Mouse (Mus musculus) small intestine, adult 2 months (tissue): ENCODE data around the gene Slc7a11.

Experiments
- CTCF ChIP-seq: fragments of 200-500 bp; IDR thresholded peaks from 2 replicates; pipeline ENCODE4 v1.5.1; 2012; ENCODE audit warnings: low read depth, mild to moderate bottlenecking, control low read depth, inconsistent platforms, low read length, moderate library complexity, mixed read lengths; ENCODE audit not compliant: insufficient replicate concordance, insufficient read length; ENCODE audit errors: extremely low read depth
- POLR2A ChIP-seq: fragments of 200-500 bp; IDR thresholded peaks from 2 replicates; pipeline ENCODE4 v1.6.1; 2012; ENCODE audit warnings: low read depth, mild to moderate bottlenecking, control low read depth, inconsistent platforms, low read length, moderate library complexity

DNA sequence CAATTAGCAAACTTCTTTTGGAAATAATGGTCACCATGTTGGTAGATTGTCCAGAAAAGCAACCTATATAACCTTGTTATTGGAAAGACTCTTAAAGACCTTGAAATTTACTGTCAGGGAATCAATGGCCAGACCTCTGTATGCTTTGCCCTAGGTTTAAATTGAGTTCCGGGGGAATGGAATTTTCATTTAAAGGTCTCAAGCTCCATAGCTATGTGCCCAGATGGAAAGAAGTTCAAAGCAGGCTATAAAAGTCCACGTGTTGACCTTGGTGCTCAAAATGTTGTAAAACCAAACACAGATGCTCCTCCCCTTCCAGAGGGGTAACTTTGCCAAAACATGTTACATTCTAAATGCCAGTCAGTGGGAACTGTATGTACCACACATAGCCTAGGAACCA is 3.0 kb downstream of the Slc7a11 start:
- TF ChIP-seq CTCF (no peak), POLR2A (no peak)
